Mouse (Mus musculus): Measurements from ENCODE around the gene BC030870.

DNA sequence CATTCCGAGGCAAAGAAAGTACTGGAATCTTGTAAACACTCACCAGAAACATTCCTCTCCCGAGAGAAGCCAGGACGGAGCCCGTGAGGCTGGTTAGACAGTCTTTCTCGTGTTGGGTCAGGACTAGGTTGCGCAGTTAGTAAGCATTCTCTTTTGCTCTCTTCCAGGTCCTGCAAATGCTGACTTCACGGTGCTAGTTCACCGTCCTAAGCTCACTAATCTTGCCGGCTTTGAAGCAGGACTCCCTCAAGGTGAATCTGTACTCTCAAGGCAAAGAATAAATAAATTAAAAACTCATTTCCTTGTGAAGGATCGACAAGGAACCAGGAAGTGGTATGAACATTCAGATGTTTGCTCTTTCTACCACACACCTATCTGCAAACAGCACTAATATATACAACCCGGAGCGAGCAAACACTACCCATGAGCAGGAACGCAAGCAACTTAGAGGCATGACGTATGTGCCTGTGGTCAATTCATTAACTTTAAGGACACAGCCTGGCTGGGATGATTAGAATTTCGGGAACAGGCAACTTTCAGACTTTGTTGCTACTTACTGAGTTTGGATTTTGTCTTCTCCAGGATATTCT lies at the start of gene BC030870:
- TF ChIP-seq POLR2A (IDR thresholded peaks at IDR 0.05; ENCODE audit: borderline replicate concordance, extremely low read depth, insufficient read depth, insufficient read length, poor library complexity, severe bottlenecking) (no peak), CTCF (IDR thresholded peaks at IDR 0.05; ENCODE audit: borderline replicate concordance, extremely low read depth, insufficient read depth, insufficient read length) (no peak)
